Mouse (Mus musculus) bone marrow, adult 2 months (tissue): ENCODE measurements around the gene Ksr2.

Source experiments
- CTCF ChIP-seq: fragments of 200-500 bp; IDR thresholded peaks from 2 replicates; pipeline ENCODE4 v1.5.1; 2011; ENCODE audit warnings: low read length, control low read depth; ENCODE audit not compliant: control insufficient read depth, insufficient read depth
- POLR2A ChIP-seq: fragments of 200-500 bp; IDR thresholded peaks from 2 replicates; pipeline ENCODE4 v1.6.1; 2011; ENCODE audit warnings: low read depth, mild to moderate bottlenecking, control low read depth, low read length, borderline replicate concordance; ENCODE audit not compliant: control insufficient read depth

DNA sequence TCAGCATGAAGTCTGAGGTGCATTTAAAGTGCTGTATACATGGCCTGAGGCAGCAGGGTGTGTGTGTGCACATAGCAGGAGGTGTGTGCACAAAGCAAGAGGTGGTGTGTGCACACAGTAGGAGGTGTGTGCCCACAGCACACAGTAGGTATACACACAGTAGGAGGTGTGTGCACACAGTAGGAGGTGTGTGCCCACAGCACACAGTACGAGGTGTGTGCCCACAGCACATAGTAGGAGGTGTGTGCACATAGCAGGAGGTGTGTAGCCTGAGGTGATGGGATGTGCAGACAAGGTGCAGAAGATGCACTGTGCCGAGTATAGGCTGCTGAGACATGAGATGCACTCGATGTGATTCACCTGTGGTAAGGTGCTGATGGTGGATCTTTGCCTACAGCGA is 140.7 kb downstream of the Ksr2 start:
- no peak for TF ChIP-seq POLR2A
- no peak for TF ChIP-seq CTCF
